Mouse (Mus musculus) limb, embryonic 14.5 days (tissue): ENCODE results near the gene Ankrd31. TPM values are rescaled to one million over a fixed set of nuclear protein-coding genes. Genes with fewer than 3 reads are reported as not detected.
"Not testable (repeated sequence)": the region's sequence is repeated elsewhere in the genome, so short reads cannot be mapped to it uniquely, and the experiment has no call there.

ENCODE experiments used
- ATAC-seq: fragments of 200-750 bp; cut with Nextera tagmentation; 2 replicates; pipeline ENCODE4 v1.8.0; 2017; ENCODE audit warnings: low read depth, moderate number of reproducible peaks, moderate TSS enrichment; ENCODE audit not compliant: low FRiP score
- DNase-seq: peaks from one replicate; pipeline ENCODE4 v3.0.0-alpha.2; 2015; ENCODE audit warnings: low spot score
- H3K27ac ChIP-seq: fragments of 300-500 bp; sonication (generic); replicated peaks from 2 replicates; pipeline ENCODE4 v1.5.1; 2014; ENCODE audit warnings: low read depth, mild to moderate bottlenecking, low read length, moderate library complexity, mixed read lengths
- H3K27me3 ChIP-seq: fragments of 300-500 bp; sonication (generic); 2 replicates; pipeline ENCODE4 v1.6.1; 2014; ENCODE audit warnings: low read length, mixed read lengths; ENCODE audit not compliant: control insufficient read depth, insufficient read depth
- H3K36me3 ChIP-seq: fragments of 300-500 bp; sonication (generic); 2 replicates; pipeline ENCODE4 v1.6.1; 2014; ENCODE audit warnings: mild to moderate bottlenecking, low read length, moderate library complexity, mixed read lengths; ENCODE audit not compliant: control insufficient read depth, insufficient read depth
- H3K4me1 ChIP-seq: fragments of 300-500 bp; sonication (generic); 2 replicates; pipeline ENCODE4 v1.6.1; 2014; ENCODE audit warnings: antibody characterized with exemption, low read length, mixed read lengths; ENCODE audit not compliant: control insufficient read depth, insufficient read depth
- H3K4me2 ChIP-seq: fragments of 300-500 bp; sonication (generic); replicated peaks from 2 replicates; pipeline ENCODE4 v1.6.1; 2014; ENCODE audit warnings: low read depth, mild to moderate bottlenecking, low read length, moderate library complexity; ENCODE audit not compliant: severe bottlenecking
- H3K4me3 ChIP-seq: fragments of 300-500 bp; sonication (generic); replicated peaks from 2 replicates; pipeline ENCODE4 v1.5.1; 2014; ENCODE audit warnings: low read length
- H3K9ac ChIP-seq: fragments of 300-500 bp; sonication (generic); 2 replicates; pipeline ENCODE4 v1.6.1; 2014; ENCODE audit warnings: mild to moderate bottlenecking, low read depth, low read length, moderate library complexity; ENCODE audit not compliant: severe bottlenecking
- H3K9me3 ChIP-seq: fragments of 300-500 bp; sonication (generic); 2 replicates; pipeline ENCODE4 v1.6.1; 2016; ENCODE audit warnings: low read length; ENCODE audit not compliant: control insufficient read depth
- POLR2A ChIP-seq: fragments of 200-500 bp; IDR thresholded peaks from 2 replicates; pipeline ENCODE4 v1.8.0; 2012; ENCODE audit warnings: inconsistent platforms, mild to moderate bottlenecking, moderate library complexity, borderline replicate concordance; ENCODE audit not compliant: insufficient read depth, insufficient read length; ENCODE audit errors: extremely low read depth
- WGBS: fragments of 180-500 bp; shearing (Covaris S2); extraction: QIAGEN DNeasy Blood & Tissue Kit; methylation state at CpG from one replicate; pipeline ENCODE4 v1.1.7; 2014; 5-methylcytosine and 5-hydroxymethylcytosine counted together
- polyA plus RNA-seq, 2 experiments: library from polyadenylated mRNA; depleted of rRNA in 1 of 2; stranded (reverse) in 1 of 2; unstranded in 1 of 2; fragments of >200 nt; fragmentation: Nextera tagmentation in 1 of 2; extraction: Ambion mirVana in 1 of 2; gene quantifications; 2 replicates each; pipeline versions ENCODE4 v1.2.1 to v1.2.3; 2012 to 2014

Ankrd31 gene
- polyA plus RNA-seq, 2 experiments, result 0.01 TPM; not detected in 1

- Histone ChIP-seq H3K9me3 (no peaks in the 10 kb centered on the region), H3K4me2 (no peak overlapping the region), H3K27me3 (no peaks in the 10 kb centered on the region), H3K27ac (no peak overlapping the region), H3K4me1 (peaks cover 9% of the 10 kb centered on the region), H3K4me3 (no peak overlapping the region), H3K9ac (no peak overlapping the region), H3K36me3 (no peaks in the 10 kb centered on the region)
- no peak for TF ChIP-seq POLR2A
- 76% methylated on average over 10 of the region's 10 CpGs for WGBS
- DNase-seq (no peak), ATAC-seq (no peak)
These were observed 191.6 kb downstream of the Ankrd31 start for GRCm38 (mm10) chr13:96939680-96940079.

GRCm38 (mm10) chr13:96941481-96941880, 193.4 kb downstream of the Ankrd31 start:
- not testable (repeated sequence) for H3K27me3 ChIP-seq, H3K27ac ChIP-seq

GRCm38 (mm10) chr13:96943571-96943970, 195.5 kb downstream of the Ankrd31 start:
- no peak for DNase-seq
- no peak overlapping the region for H3K4me2 ChIP-seq
- no peaks in the 10 kb centered on the region for H3K9me3 ChIP-seq
- H3K27me3 ChIP-seq, result no peaks in the 10 kb centered on the region
- no peaks in the 10 kb centered on the region for H3K36me3 ChIP-seq
- H3K4me1 ChIP-seq, result peaks cover 9% of the 10 kb centered on the region
- H3K9ac ChIP-seq, result no peak overlapping the region
- H3K27ac ChIP-seq, result no peak overlapping the region
- WGBS, result 21% methylated on average over 3 of the region's 3 CpGs
- no peak for ATAC-seq
- no peak overlapping the region for H3K4me3 ChIP-seq
- TF ChIP-seq POLR2A, result no peak

More at GRCm38 (mm10) chr13:96941481-96941880, 193.4 kb downstream of the Ankrd31 start:
- WGBS, result 88% methylated on average over 11 of the region's 11 CpGs
- H3K4me2 ChIP-seq, H3K36me3 ChIP-seq, H3K9me3 ChIP-seq, DNase-seq, H3K9ac ChIP-seq, H3K4me3 ChIP-seq, ATAC-seq, H3K4me1 ChIP-seq: not testable (repeated sequence)

GRCm38 (mm10) chr13:96945748-96946147, 197.7 kb downstream of the Ankrd31 start:
- H3K36me3 ChIP-seq, result no peaks in the 10 kb centered on the region
- H3K27ac ChIP-seq, result no peak overlapping the region
- no peak overlapping the region for H3K4me2 ChIP-seq
- ATAC-seq, result no peak
- no peak overlapping the region for H3K4me3 ChIP-seq
- 88% methylated on average over 4 of the region's 4 CpGs for WGBS
- no peak for DNase-seq
- TF ChIP-seq POLR2A, result no peak
- H3K9ac ChIP-seq, result no peak overlapping the region
- peaks cover 9% of the 10 kb centered on the region for H3K4me1 ChIP-seq
- H3K27me3 ChIP-seq, result no peaks in the 10 kb centered on the region
- no peaks in the 10 kb centered on the region for H3K9me3 ChIP-seq

- H3K9ac ChIP-seq, result no peak overlapping the region
These were observed 199.7 kb downstream of the Ankrd31 start for GRCm38 (mm10) chr13:96947722-96948121.

GRCm38 (mm10) chr13:96951880-96952279, 203.8 kb downstream of the Ankrd31 start:
- WGBS, result 54% methylated on average over 2 of the region's 2 CpGs
- DNase-seq, result no peak
- Histone ChIP-seq H3K9me3 (no peaks in the 10 kb centered on the region), H3K9ac (no peak overlapping the region), H3K4me2 (no peak overlapping the region), H3K4me3 (no peak overlapping the region), H3K27ac (no peak overlapping the region), H3K4me1 (no peaks in the 10 kb centered on the region), H3K36me3 (no peaks in the 10 kb centered on the region), H3K27me3 (no peaks in the 10 kb centered on the region)
- no peak for TF ChIP-seq POLR2A
- ATAC-seq, result no peak

More at GRCm38 (mm10) chr13:96947722-96948121, 199.7 kb downstream of the Ankrd31 start:
- 76% methylated on average over 7 of the region's 7 CpGs for WGBS
- Histone ChIP-seq H3K4me3 (no peak overlapping the region), H3K4me1 (peaks cover 9% of the 10 kb centered on the region), H3K4me2 (no peak overlapping the region), H3K9me3 (no peaks in the 10 kb centered on the region), H3K27ac (no peak overlapping the region), H3K36me3 (no peaks in the 10 kb centered on the region), H3K27me3 (no peaks in the 10 kb centered on the region)
- ATAC-seq (no peak), DNase-seq (no peak)
- TF ChIP-seq POLR2A, result no peak
